Mouse (Mus musculus): Measurements from ENCODE around the gene Cxcl12. TPM values are rescaled to one million over a fixed set of nuclear protein-coding genes. Genes with fewer than 3 reads are reported as not detected.

Gene Cxcl12
- polyA plus RNA-seq, 1 experiment from 2014 or later = 113 TPM

GRCm38 (mm10) chr6:117192678-117193077 lies 24.3 kb downstream of the Cxcl12 start:
- no peak for ATAC-seq (ENCODE audit: low read depth)
- Histone ChIP-seq H3K4me3 (ENCODE audit: low read length) (no peak overlapping the region), H3K4me2 (ENCODE audit: low read depth, low read length) (no peak overlapping the region), H3K9ac (ENCODE audit: low read length) (no peak overlapping the region), H3K9me3 (ENCODE audit: control insufficient read depth, low read length) (no peaks in the 10 kb centered on the region), H3K36me3 (ENCODE audit: control insufficient read depth, insufficient read depth, low read length) (no peaks in the 10 kb centered on the region), H3K27me3 (ENCODE audit: control insufficient read depth, insufficient read depth, low read depth, low read length) (no peaks in the 10 kb centered on the region), H3K27ac (ENCODE audit: low read length) (no peak overlapping the region), H3K4me1 (replicated peaks; ENCODE audit: control insufficient read depth, insufficient read depth, low read length) (no peaks in the 10 kb centered on the region)
- 77% methylated on average over 7 of the region's 7 CpGs for WGBS

- Histone ChIP-seq H3K27ac (ENCODE audit: low read length) (no peak overlapping the region), H3K9ac (ENCODE audit: low read length) (no peak overlapping the region), H3K4me3 (ENCODE audit: low read length) (no peak overlapping the region), H3K4me1 (replicated peaks; ENCODE audit: control insufficient read depth, insufficient read depth, low read length) (peaks cover 5% of the 10 kb centered on the region; the same call in 1 of the 2 replicates), H3K4me2 (ENCODE audit: low read depth, low read length) (no peak overlapping the region), H3K9me3 (ENCODE audit: control insufficient read depth, low read length) (no peaks in the 10 kb centered on the region), H3K36me3 (ENCODE audit: control insufficient read depth, insufficient read depth, low read length) (no peaks in the 10 kb centered on the region), H3K27me3 (ENCODE audit: control insufficient read depth, insufficient read depth, low read depth, low read length) (no peaks in the 10 kb centered on the region)
- 77% methylated on average over 3 of the region's 3 CpGs for WGBS
- no peak for ATAC-seq (ENCODE audit: low read depth)
Observed at GRCm38 (mm10) chr6:117195270-117195669, 26.9 kb downstream of the Cxcl12 start.

- H3K27me3 ChIP-seq (ENCODE audit: control insufficient read depth, insufficient read depth, low read depth, low read length) = no peaks in the 10 kb centered on the region
- no peak overlapping the region for H3K4me2 ChIP-seq (ENCODE audit: low read depth, low read length)
- no peak overlapping the region for H3K27ac ChIP-seq (ENCODE audit: low read length)
- H3K9me3 ChIP-seq (ENCODE audit: control insufficient read depth, low read length) = no peaks in the 10 kb centered on the region
- H3K4me3 ChIP-seq (ENCODE audit: low read length) = no peak overlapping the region
- WGBS = 77% methylated on average over 4 of the region's 4 CpGs
- ATAC-seq (ENCODE audit: low read depth) = no peak
- no peaks in the 10 kb centered on the region for H3K36me3 ChIP-seq (ENCODE audit: control insufficient read depth, insufficient read depth, low read length)
- H3K4me1 ChIP-seq (replicated peaks; ENCODE audit: control insufficient read depth, insufficient read depth, low read length) = peaks cover 22% of the 10 kb centered on the region
- H3K9ac ChIP-seq (ENCODE audit: low read length) = no peak overlapping the region
Observed at GRCm38 (mm10) chr6:117198871-117199270, 30.5 kb downstream of the Cxcl12 start.

GRCm38 (mm10) chr6:117199718-117200117 lies 31.4 kb downstream of the Cxcl12 start:
- no peaks in the 10 kb centered on the region for H3K27me3 ChIP-seq (ENCODE audit: control insufficient read depth, insufficient read depth, low read depth, low read length)
- H3K27ac ChIP-seq (ENCODE audit: low read length) = 0 out of 2 replicates have a peak overlapping the region, but pooled peaks have one; percentile 7
- ATAC-seq (ENCODE audit: low read depth) = peak; percentile 31; the same call in 1 of the 2 replicates
- H3K36me3 ChIP-seq (ENCODE audit: control insufficient read depth, insufficient read depth, low read length) = no peaks in the 10 kb centered on the region
- no peak overlapping the region for H3K4me2 ChIP-seq (ENCODE audit: low read depth, low read length)
- no peak overlapping the region for H3K4me3 ChIP-seq (ENCODE audit: low read length)
- H3K9me3 ChIP-seq (ENCODE audit: control insufficient read depth, low read length) = no peaks in the 10 kb centered on the region
- 27% methylated on average over 2 of the region's 2 CpGs for WGBS
- no peak overlapping the region for H3K9ac ChIP-seq (ENCODE audit: low read length)
- peaks cover 22% of the 10 kb centered on the region for H3K4me1 ChIP-seq (replicated peaks; ENCODE audit: control insufficient read depth, insufficient read depth, low read length)

- no peak overlapping the region for H3K9ac ChIP-seq (ENCODE audit: low read length)
- ATAC-seq (ENCODE audit: low read depth) = peak; percentile 85
- no peaks in the 10 kb centered on the region for H3K9me3 ChIP-seq (ENCODE audit: control insufficient read depth, low read length)
- peak overlapping the region; percentile 74 for H3K27ac ChIP-seq (ENCODE audit: low read length)
- WGBS = 26% methylated on average over 5 of the region's 5 CpGs
- H3K27me3 ChIP-seq (ENCODE audit: control insufficient read depth, insufficient read depth, low read depth, low read length) = no peaks in the 10 kb centered on the region
- H3K4me1 ChIP-seq (replicated peaks; ENCODE audit: control insufficient read depth, insufficient read depth, low read length) = peaks cover 22% of the 10 kb centered on the region
- H3K4me3 ChIP-seq (ENCODE audit: low read length) = no peak overlapping the region
- no peak overlapping the region for H3K4me2 ChIP-seq (ENCODE audit: low read depth, low read length)
- H3K36me3 ChIP-seq (ENCODE audit: control insufficient read depth, insufficient read depth, low read length) = no peaks in the 10 kb centered on the region
Observed at GRCm38 (mm10) chr6:117200916-117201315, 32.6 kb downstream of the Cxcl12 start.

GRCm38 (mm10) chr6:117201396-117201795 lies 33.1 kb downstream of the Cxcl12 start:
- peaks cover 22% of the 10 kb centered on the region for H3K4me1 ChIP-seq (replicated peaks; ENCODE audit: control insufficient read depth, insufficient read depth, low read length)
- H3K36me3 ChIP-seq (ENCODE audit: control insufficient read depth, insufficient read depth, low read length) = no peaks in the 10 kb centered on the region
- H3K9me3 ChIP-seq (ENCODE audit: control insufficient read depth, low read length) = no peaks in the 10 kb centered on the region
- H3K27ac ChIP-seq (ENCODE audit: low read length) = peak overlapping the region; percentile 74
- H3K4me3 ChIP-seq (ENCODE audit: low read length) = no peak overlapping the region
- ATAC-seq (ENCODE audit: low read depth) = 0 out of 2 replicates have a peak, but pooled peaks have one; percentile 6
- 70% methylated on average over 2 of the region's 2 CpGs for WGBS
- no peaks in the 10 kb centered on the region for H3K27me3 ChIP-seq (ENCODE audit: control insufficient read depth, insufficient read depth, low read depth, low read length)
- H3K9ac ChIP-seq (ENCODE audit: low read length) = no peak overlapping the region
- no peak overlapping the region for H3K4me2 ChIP-seq (ENCODE audit: low read depth, low read length)

- 0 out of 2 replicates have a peak, but pooled peaks have one; percentile 38 for ATAC-seq (ENCODE audit: low read depth)
- Histone ChIP-seq H3K9ac (ENCODE audit: low read length) (no peak overlapping the region), H3K4me3 (ENCODE audit: low read length) (no peak overlapping the region), H3K4me2 (ENCODE audit: low read depth, low read length) (no peak overlapping the region), H3K27ac (ENCODE audit: low read length) (peak overlapping the region; percentile 74), H3K27me3 (ENCODE audit: control insufficient read depth, insufficient read depth, low read depth, low read length) (no peaks in the 10 kb centered on the region), H3K36me3 (ENCODE audit: control insufficient read depth, insufficient read depth, low read length) (no peaks in the 10 kb centered on the region), H3K9me3 (ENCODE audit: control insufficient read depth, low read length) (no peaks in the 10 kb centered on the region), H3K4me1 (replicated peaks; ENCODE audit: control insufficient read depth, insufficient read depth, low read length) (peaks cover 22% of the 10 kb centered on the region)
- WGBS = 39% methylated on average over 8 of the region's 8 CpGs
Observed at GRCm38 (mm10) chr6:117201859-117202258, 33.5 kb downstream of the Cxcl12 start.

GRCm38 (mm10) chr6:117202856-117203400 lies 34.6 kb downstream of the Cxcl12 start:
- no peak for ATAC-seq (ENCODE audit: low read depth)
- no peak overlapping the region for H3K4me2 ChIP-seq (ENCODE audit: low read depth, low read length)
- no peaks in the 10 kb centered on the region for H3K27me3 ChIP-seq (ENCODE audit: control insufficient read depth, insufficient read depth, low read depth, low read length)
- WGBS = 42% methylated on average over 2 of the region's 2 CpGs
- H3K4me1 ChIP-seq (replicated peaks; ENCODE audit: control insufficient read depth, insufficient read depth, low read length) = peaks cover 22% of the 10 kb centered on the region
- no peaks in the 10 kb centered on the region for H3K36me3 ChIP-seq (ENCODE audit: control insufficient read depth, insufficient read depth, low read length)
- H3K27ac ChIP-seq (ENCODE audit: low read length) = no peak overlapping the region
- H3K9ac ChIP-seq (ENCODE audit: low read length) = no peak overlapping the region
- H3K4me3 ChIP-seq (ENCODE audit: low read length) = no peak overlapping the region
- no peaks in the 10 kb centered on the region for H3K9me3 ChIP-seq (ENCODE audit: control insufficient read depth, low read length)

- H3K27me3 ChIP-seq (ENCODE audit: control insufficient read depth, insufficient read depth, low read depth, low read length) = no peaks in the 10 kb centered on the region
- H3K9ac ChIP-seq (ENCODE audit: low read length) = no peak overlapping the region
- H3K9me3 ChIP-seq (ENCODE audit: control insufficient read depth, low read length) = no peaks in the 10 kb centered on the region
- H3K4me3 ChIP-seq (ENCODE audit: low read length) = no peak overlapping the region
- WGBS = 63% methylated on average over 3 of the region's 3 CpGs
- no peak overlapping the region for H3K4me2 ChIP-seq (ENCODE audit: low read depth, low read length)
- no peaks in the 10 kb centered on the region for H3K36me3 ChIP-seq (ENCODE audit: control insufficient read depth, insufficient read depth, low read length)
- H3K4me1 ChIP-seq (replicated peaks; ENCODE audit: control insufficient read depth, insufficient read depth, low read length) = peaks cover 22% of the 10 kb centered on the region
- ATAC-seq (ENCODE audit: low read depth) = no peak
- H3K27ac ChIP-seq (ENCODE audit: low read length) = no peak overlapping the region
Observed at GRCm38 (mm10) chr6:117204112-117204511, 35.8 kb downstream of the Cxcl12 start.
